Mouse (Mus musculus): Measurements from ENCODE around the gene Tspan4.

Gene Tspan4

GRCm38 (mm10) chr7:141506278-141506677 lies 31.2 kb downstream of the Tspan4 start:
- no peak for DNase-seq (ENCODE audit: low spot score)

GRCm38 (mm10) chr7:141508160-141508559 lies 33.1 kb downstream of the Tspan4 start:
- DNase-seq (ENCODE audit: low spot score) = no peak

- no peak for DNase-seq (ENCODE audit: low spot score)
Observed at GRCm38 (mm10) chr7:141510196-141510595, 35.2 kb downstream of the Tspan4 start.

GRCm38 (mm10) chr7:141510681-141511191 lies 35.7 kb downstream of the Tspan4 start:
- no peak for DNase-seq (ENCODE audit: low spot score)

DNA sequence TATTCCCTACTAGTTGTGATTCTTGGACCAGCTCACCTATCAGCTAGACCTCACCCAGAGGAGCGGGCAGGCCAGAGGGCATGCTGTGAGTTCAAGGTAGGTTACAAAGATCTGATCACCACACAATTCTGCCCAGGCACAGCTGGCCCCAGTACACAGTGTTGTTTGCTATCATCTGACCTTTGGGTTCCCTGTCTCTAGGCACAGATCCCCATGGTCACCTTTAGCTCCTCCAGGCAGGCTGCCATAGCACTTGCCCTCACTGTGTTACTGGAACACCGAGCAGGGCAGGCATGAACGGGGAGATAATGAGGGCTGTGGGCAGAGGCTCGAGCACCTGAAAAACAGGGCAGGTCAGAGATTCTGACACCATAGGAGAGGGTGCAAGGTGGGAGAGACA lies 42.6 kb downstream of the Tspan4 start:
- DNase-seq (ENCODE audit: low spot score) = no peak

DNA sequence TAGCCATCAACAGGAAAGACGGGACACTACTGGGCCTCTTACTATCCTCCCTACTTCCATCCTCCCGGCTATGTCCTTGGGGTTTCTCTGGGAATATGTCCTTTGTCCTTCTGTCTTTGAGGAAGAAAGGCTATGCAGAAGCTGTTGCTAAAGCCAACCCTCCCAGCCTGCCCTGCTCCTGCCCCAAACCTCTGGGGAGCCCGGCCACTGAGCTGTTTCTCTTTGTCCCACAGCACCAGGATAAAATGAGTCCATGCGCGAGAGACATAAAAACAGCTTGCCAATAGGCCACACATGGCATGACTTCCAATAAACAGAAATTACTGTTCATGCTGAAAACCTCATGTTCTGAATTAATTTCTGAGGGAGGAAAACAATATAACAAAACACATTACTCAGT lies 43.3 kb downstream of the Tspan4 start:
- no peak for DNase-seq (ENCODE audit: low spot score)

GRCm38 (mm10) chr7:141518926-141519325 lies 43.9 kb downstream of the Tspan4 start:
- no peak for DNase-seq (ENCODE audit: low spot score)

DNA sequence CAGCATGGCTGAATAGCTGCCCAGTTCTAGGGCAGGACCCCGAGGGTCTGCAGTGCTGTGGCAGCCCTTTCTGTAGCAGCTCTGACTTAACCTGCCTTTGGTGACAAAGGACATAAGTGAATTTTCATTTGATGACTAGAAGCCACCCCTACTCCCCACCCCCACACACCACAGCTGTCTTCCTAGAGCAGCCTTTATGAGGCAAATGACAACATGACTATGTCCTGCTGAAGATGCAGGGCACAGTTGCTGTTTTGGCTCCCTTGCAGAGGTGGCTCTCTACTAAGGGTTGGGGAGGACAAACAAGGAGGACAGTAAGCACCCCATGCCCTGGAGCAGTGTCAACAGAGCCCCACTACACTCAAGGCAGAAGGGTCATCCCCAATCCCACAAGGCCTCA lies 44.8 kb downstream of the Tspan4 start:
- no peak for DNase-seq (ENCODE audit: low spot score)

GRCm38 (mm10) chr7:141523007-141523406 lies 48.0 kb downstream of the Tspan4 start:
- no peak for DNase-seq (ENCODE audit: low spot score)

DNA sequence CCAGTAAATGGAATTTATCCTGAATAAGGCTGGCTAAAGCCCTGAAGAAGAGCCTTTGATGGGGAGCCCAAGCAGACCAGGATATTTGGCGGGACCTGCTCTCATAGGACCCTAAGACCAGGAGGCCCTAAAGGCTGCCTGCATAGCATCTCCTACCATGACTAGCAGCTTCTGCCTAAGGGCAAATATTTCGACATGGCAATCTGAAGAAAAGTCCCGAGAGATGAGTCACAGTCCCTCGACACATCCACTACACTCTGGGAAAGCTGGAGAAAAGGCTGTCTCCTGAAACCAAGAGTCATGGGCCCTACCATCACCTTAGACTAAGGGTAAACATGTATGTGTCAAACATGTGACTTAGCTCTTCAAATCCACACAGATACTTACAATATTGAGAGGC lies 49.2 kb downstream of the Tspan4 start:
- DNase-seq (ENCODE audit: low spot score) = no peak

DNA sequence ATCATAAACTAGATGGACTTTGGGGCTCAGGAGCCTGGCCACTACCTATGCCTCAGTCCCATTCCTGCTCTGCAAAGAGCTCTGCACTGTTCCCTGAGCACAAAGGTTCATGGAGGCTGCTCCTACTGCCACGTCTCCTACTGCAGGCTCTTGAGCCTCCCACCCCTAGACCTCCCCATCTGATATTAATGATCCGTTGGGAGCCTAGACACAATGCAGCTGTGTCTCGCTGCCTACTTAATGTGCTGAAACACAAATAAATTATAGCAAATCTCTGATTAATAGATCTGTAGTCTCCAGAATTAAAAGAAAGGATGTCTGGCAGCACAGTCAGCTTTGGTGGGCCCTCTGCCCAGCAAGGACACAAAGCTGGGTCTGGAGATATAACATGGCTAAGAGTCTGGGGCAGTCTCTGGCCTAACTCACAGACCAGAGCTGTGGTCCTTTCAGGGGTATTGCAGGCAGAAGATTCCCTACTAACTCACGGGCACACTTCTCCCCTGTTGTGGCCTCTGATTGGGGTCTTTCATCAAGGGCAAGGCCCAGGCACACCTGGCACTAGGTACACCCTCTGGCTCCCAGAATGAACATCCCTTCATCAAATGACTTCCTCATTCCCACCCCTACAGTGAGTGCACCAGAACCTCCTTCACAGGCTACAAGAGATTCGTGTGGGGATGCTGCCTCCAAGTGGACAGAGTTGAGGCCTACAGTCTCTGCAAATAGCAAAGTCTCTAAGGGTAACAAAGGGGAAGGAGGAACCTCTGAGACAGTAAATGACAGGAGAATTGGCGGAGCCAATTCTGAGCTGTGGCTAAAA lies 49.9 kb downstream of the Tspan4 start:
- DNase-seq (ENCODE audit: low spot score) = peak; percentile 68

DNA sequence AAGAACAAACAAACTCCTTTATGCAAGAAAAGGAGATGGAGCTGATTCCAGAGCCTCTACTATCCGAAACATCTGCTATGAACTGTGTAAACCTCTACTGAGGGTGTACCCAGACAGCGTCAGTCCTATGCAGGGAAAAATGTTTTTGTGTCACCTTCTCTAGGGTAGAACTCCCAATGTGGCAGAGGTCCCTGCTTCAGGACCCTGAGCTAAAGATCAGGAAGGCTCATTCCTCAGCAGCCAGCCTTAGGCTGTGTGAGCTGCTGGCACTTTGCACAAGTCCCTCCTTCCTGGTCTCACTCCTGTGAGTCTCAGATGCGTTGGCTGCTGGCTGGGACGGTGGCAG lies 50.5 kb downstream of the Tspan4 start:
- DNase-seq (ENCODE audit: low spot score) = no peak

DNA sequence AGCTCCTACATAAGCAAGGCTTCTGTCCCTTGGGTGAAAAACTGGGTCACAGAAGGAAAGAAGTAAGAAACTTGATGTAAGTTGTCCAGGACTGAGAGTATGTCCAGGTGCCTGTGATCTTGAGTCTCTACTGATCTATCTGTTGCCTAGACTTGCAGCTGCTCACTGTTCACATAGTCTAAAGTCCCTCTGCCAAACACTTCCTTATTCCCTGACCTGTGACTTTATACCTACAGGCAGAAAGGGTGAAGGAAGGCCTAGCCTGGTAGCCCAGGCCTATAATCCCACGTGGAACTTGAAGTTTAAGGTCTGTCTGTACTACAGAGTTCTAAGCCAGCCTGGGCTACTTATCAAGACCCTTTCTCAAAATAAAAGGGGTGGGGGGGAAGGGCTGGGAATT lies 60.5 kb downstream of the Tspan4 start:
- no peak for DNase-seq (ENCODE audit: low spot score)

- peak; percentile 17 for DNase-seq (ENCODE audit: low spot score)
Observed at GRCm38 (mm10) chr7:141538852-141539555, 64.0 kb downstream of the Tspan4 start.

DNA sequence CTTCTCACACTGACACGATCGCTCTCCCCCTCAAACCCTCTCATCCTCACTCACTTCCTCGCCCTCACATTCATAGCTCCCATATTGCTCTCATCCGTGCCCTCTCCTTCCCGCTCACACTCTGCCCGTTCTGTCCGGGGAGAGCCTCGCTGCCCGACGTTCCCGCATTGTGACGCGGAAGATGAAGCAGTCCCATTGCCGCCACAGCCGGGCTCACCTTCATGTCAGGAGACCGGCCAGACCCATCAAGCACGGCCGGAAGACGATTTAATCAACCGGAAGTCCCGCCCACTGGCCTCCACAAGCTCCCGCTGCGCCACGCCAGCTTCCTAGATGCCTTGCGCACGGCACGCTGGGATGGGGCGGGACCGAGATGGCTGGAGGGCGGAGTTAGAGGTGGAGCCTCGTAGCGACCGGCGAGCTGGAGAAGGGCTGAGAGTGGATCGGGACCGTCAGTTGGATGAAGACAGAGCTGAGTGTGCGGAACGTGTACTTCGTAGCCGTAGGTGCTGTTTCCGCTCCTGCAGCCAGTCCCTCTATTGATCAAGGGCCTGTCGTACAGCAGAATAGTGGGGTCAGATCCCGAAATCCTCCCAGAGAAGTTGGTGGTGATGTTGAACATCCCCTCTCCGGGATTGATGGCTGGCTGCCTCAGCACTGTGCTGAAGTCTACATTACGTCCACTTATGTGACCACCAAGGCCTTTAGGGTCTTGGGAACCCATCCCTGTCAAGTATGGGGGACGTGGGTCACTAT lies 64.7 kb downstream of the Tspan4 start, which contains the start of gene Chid1:
Chid1 (minus strand) TSS at position 302 of the 756 bp plus-strand sequence.
- DNase-seq (ENCODE audit: low spot score) = peak; percentile 98

- no peak for DNase-seq (ENCODE audit: low spot score)
Observed at GRCm38 (mm10) chr7:141540312-141541081, 65.5 kb downstream of the Tspan4 start.

- DNase-seq (ENCODE audit: low spot score) = no peak
Observed at GRCm38 (mm10) chr7:141541681-141542080, 66.6 kb downstream of the Tspan4 start.

- DNase-seq (ENCODE audit: low spot score) = no peak
Observed at GRCm38 (mm10) chr7:141542588-141542987, 67.5 kb downstream of the Tspan4 start.
